Mouse (Mus musculus) kidney, adult 2 months (tissue): Measurements from ENCODE around the gene Trpc4ap.

ENCODE experiments used
- CTCF ChIP-seq: fragments of 200-500 bp; conservative IDR thresholded peaks from 2 replicates; pipeline ENCODE4 v1.5.1; 2011; ENCODE audit warnings: low read depth, mild to moderate bottlenecking, control low read depth, low read length, moderate library complexity, mixed read lengths; ENCODE audit not compliant: insufficient read depth, insufficient read length
- POLR2A ChIP-seq: fragments of 200-500 bp; IDR thresholded peaks from one replicate; pipeline ENCODE4 v1.6.1; 2011; ENCODE audit warnings: low read depth, low read length, control low read depth

DNA sequence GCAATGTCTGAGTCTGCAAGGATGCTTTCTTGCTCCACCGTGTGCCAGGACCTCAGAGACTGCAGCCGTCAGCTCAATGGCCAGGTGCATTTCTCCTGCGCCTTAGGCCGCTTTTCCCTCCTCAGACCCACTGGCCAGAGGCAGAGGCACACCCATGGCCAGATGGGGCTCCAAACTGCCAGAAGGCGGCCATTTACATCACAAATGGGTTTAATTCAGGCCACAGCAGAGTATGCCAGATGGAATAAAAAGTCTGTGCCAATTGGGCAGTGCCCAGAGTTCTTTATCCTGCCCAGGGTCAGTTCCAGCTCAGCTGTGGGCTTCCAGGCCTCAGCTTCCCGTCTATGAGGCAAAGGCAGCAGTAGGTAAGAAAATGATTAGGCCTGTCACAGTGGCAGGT, 51.5 kb downstream of the Trpc4ap start:
- TF ChIP-seq CTCF: no peak
- TF ChIP-seq POLR2A: no peak
